Mouse (Mus musculus) kidney, embryonic 14.5 days (tissue): ENCODE results near the gene Sowaha. TPM values are rescaled to one million over a fixed set of nuclear protein-coding genes. Genes with fewer than 3 reads are reported as not detected.

Source experiments
- ATAC-seq: fragments of 200-750 bp; cut with Nextera tagmentation; 2 replicates; pipeline ENCODE4 v1.8.0; 2017; ENCODE audit warnings: moderate number of reproducible peaks, mild to moderate bottlenecking, moderate TSS enrichment, moderate library complexity; ENCODE audit not compliant: low FRiP score, low TSS enrichment
- H3K27ac ChIP-seq: fragments of 300-500 bp; sonication (generic); 2 replicates; pipeline ENCODE4 v1.5.1; 2014; ENCODE audit warnings: low read depth, mild to moderate bottlenecking, low read length, moderate library complexity, mixed read lengths
- H3K27me3 ChIP-seq: fragments of 300-500 bp; sonication (generic); 2 replicates; pipeline ENCODE4 v1.6.1; 2014; ENCODE audit warnings: mild to moderate bottlenecking, low read length; ENCODE audit not compliant: control insufficient read depth, insufficient read depth
- H3K36me3 ChIP-seq: fragments of 300-500 bp; sonication (generic); 2 replicates; pipeline ENCODE4 v1.6.1; 2014; ENCODE audit warnings: low read length, mixed read lengths; ENCODE audit not compliant: control insufficient read depth, insufficient read depth
- H3K4me1 ChIP-seq: fragments of 300-500 bp; sonication (generic); 2 replicates; pipeline ENCODE4 v1.6.1; 2014; ENCODE audit warnings: low read length, mixed read lengths; ENCODE audit not compliant: control insufficient read depth, insufficient read depth
- H3K4me2 ChIP-seq: fragments of 300-500 bp; sonication (generic); replicated peaks from 2 replicates; pipeline ENCODE4 v1.6.1; 2014; ENCODE audit warnings: low read depth, mild to moderate bottlenecking, low read length
- H3K4me3 ChIP-seq: fragments of 300-500 bp; sonication (generic); 2 replicates; pipeline ENCODE4 v1.5.1; 2014; ENCODE audit warnings: mild to moderate bottlenecking, low read length
- H3K9ac ChIP-seq: fragments of 300-500 bp; sonication (generic); 2 replicates; pipeline ENCODE4 v1.6.1; 2014; ENCODE audit warnings: low read depth, mild to moderate bottlenecking, low read length, moderate library complexity
- H3K9me3 ChIP-seq: fragments of 300-500 bp; sonication (generic); 2 replicates; pipeline ENCODE4 v1.6.1; 2016; ENCODE audit warnings: low read length; ENCODE audit not compliant: control insufficient read depth
- WGBS: fragments of 180-500 bp; shearing (Covaris S2); extraction: QIAGEN DNeasy Blood & Tissue Kit; methylation state at CpG from one replicate; pipeline ENCODE4 v1.1.7; 2014; 5-methylcytosine and 5-hydroxymethylcytosine counted together
- polyA plus RNA-seq: library from polyadenylated mRNA; unstranded; fragments of >200 nt; fragmentation: Nextera tagmentation; extraction: Ambion mirVana; gene quantifications from 2 replicates; pipeline ENCODE4 v1.2.1, GENCODE M21; 2014

Gene Sowaha
- polyA plus RNA-seq, 1 experiment from 2014 or later = 0.09 TPM

DNA sequence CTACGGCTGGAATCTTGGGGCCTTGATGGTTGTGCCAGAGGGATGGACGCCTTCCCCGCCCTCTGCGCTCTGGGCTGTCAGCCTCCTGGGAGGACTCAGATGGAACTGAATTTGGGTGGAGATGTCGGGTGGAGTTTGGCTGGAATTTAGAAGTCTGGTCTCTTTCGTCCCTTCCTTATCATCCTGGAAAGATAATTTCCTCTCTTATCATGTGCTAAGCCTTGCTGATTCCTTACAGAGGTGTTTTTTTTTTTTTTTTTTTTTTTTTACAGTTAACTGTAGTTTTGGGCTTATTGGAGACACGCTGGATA lies 41.7 kb upstream of the Sowaha start:
- Histone ChIP-seq H3K4me1 (0 out of 2 replicates have a peak, but pooled peaks cover 4% of the 10 kb centered on the region), H3K9me3 (no peaks in the 10 kb centered on the region), H3K27me3 (no peaks in the 10 kb centered on the region), H3K4me2 (no peak overlapping the region), H3K9ac (no peak overlapping the region), H3K4me3 (no peak overlapping the region), H3K36me3 (no peaks in the 10 kb centered on the region), H3K27ac (no peak overlapping the region)
- WGBS = 89% methylated on average over 7 of the region's 7 CpGs
- no peak for ATAC-seq

DNA sequence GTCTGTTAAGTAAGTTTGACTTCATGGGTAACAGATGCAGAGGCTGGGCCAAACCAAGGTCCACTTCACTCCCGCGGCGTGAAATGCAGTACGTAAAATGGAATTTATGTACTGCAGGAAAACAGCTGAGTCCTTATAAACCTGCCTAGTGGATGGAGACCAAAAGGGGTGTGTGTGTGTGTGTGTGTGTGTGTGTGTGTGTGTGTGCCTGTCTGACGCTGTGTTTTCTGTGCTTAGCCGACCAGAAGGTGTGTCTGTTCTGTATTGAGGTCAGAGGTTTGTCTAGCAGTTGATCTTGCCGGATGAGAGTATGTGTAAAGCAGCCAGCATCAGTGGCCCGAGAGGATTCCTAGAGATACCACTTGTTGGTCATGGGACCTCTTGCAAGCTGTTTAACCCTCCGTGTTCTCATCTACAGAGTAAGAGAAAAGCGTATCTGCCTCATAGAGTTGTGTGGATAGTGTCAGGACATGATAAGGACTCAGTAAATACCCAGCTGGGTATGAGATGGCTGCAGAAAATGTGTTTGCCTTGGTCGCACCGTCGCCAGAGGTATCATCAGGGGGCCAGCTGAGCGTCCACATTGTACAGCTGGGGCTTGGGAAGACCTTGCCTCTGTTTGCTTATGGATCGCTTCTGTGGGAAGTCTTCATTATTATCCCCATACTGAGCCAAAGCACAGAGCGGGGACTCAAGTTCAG lies 41.2 kb upstream of the Sowaha start:
- H3K9ac ChIP-seq = no peak overlapping the region
- H3K27me3 ChIP-seq = no peaks in the 10 kb centered on the region
- no peak overlapping the region; the same call in 1 of the 2 replicates for H3K27ac ChIP-seq
- H3K36me3 ChIP-seq = no peaks in the 10 kb centered on the region
- no peaks in the 10 kb centered on the region for H3K9me3 ChIP-seq
- peak overlapping the region; percentile 83 for H3K4me2 ChIP-seq
- ATAC-seq = no peak
- peak overlapping the region; percentile 71; the same call in 1 of the 2 replicates for H3K4me3 ChIP-seq
- WGBS = 56% methylated on average over 16 of the region's 16 CpGs
- 0 out of 2 replicates have a peak, but pooled peaks cover 4% of the 10 kb centered on the region for H3K4me1 ChIP-seq

DNA sequence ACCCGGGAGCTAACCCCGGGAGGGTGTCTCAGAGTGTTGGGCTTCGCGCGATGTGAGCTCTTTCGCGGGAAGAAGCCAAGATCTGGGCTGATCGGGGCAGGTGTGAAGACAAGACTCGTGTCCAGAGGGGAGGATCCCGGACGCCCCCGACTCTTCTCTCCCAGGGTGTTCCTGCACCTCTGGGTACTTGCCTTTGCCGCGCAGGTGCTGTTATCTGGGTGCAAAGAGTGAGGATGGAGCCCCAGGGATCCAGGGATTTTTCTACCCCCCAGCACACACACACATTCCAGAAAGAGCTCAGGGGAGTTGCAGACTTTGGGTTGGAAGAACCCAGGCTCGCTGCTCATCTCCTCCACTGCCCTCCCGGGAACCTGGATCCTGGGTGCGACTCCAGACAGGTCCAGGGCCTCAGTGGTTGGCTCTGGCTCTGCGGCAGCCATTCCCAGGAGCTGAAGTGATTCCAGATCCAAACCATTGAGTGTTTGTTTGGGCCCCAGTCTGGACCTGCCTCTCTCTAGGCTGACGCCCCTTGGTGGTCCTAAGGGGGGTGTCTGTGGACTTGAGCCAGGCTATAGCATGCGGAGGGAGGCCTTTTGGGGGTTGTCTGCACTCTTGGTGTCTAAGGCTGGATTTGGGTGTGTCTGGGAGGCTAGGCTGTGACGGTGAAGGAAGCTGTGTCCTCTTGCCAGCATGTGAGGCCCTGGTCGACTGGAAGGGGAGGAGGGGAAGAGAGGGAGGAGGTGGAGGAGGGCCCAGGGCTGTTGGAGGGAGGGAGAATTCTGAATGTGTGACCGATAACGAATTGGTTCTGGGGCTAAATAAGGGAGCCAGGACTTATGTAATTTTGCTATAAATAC lies 40.3 kb upstream of the Sowaha start:
- Histone ChIP-seq H3K27me3 (no peaks in the 10 kb centered on the region), H3K27ac (peak overlapping the region; percentile 64; the same call in 1 of the 2 replicates), H3K9me3 (no peaks in the 10 kb centered on the region), H3K4me1 (0 out of 2 replicates have a peak, but pooled peaks cover 4% of the 10 kb centered on the region), H3K4me2 (peak overlapping the region; percentile 83), H3K36me3 (no peaks in the 10 kb centered on the region), H3K9ac (peak overlapping the region; percentile 77), H3K4me3 (peak overlapping the region; percentile 71)
- 3% methylated on average over 24 of the region's 24 CpGs for WGBS
- peak; percentile 40 for ATAC-seq

DNA sequence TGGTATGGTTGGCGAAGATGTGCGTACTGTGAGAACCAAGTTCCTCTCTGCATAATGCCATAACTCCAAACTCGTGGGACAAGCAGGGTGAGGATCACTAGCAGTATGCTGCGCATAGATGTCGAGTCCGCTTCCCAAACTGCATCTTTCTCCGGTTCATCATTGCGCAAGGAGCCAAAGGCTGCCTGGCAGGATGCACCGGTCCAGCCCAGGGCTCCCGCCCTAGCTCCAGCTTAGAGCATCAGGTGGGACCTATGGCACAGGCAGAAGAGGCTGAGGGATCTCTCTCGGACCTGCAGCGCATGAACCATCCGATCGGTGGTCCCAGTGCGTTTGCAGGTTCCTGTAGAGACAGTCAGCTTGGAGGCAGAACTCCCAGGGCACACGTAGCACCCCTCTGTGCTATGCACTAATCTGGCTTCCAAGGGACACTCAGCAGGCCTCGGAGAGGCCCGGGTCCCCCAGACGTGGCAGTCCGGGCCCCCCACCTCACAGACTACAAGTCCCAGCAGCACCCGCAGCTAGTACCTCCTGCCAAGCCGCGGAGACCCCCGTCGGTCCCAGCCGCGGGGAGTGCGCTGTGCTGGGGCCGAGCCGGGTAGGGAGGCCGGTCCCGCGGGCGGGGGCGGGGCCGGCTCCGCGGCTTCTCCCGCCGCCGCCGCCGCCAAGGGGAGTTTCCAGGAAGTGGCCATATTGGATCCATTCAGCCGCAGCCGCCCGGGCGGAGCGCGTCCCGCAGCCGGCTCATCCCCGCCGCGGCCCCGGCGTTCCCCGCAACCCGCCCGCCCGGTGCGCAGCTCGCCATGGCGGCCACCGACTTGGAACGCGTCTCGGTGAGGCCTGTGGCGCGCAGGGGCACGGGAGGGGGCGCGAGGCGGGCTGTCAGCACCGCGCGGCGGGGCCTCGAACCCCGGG lies 39.4 kb upstream of the Sowaha start, which contains the start of gene Sept8:
TSS of gene Sept8 (plus strand) at position 51 of the 915 bp plus-strand sequence.
- Histone ChIP-seq H3K9ac (peak within 1 kb of the TSS; percentile 77), H3K4me2 (peak within 1 kb of the TSS; percentile 83), H3K4me3 (peak within 1 kb of the TSS; percentile 71), H3K27me3 (no peaks in the 10 kb centered on the region), H3K9me3 (no peaks in the 10 kb centered on the region), H3K27ac (peak within 1 kb of the TSS; percentile 64), H3K4me1 (0 out of 2 replicates have a peak, but pooled peaks cover 4% of the 10 kb centered on the region), H3K36me3 (no peaks in the 10 kb centered on the region)
- WGBS = 6% methylated on average over 69 of the region's 79 CpGs
- ATAC-seq = peak; percentile 87

DNA sequence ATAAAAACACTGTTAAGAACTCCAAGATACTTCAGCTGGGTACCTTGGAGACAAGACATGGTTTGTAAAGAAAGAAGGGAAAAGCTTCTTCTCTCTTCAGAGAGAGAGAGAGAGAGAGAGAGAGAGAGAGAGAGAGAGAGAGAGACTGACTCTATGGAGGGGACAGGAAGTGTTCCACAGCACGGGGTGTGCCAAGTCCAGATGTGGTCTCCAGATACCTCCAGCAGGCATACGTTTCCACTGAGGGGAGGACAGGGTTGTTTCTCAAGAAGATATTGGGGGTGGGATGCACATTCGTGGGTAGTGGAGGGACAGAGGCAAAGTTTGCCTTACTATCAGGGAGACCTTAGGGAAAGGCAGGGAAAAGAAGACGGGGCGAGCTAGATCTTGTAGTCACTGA lies 38.7 kb upstream of the Sowaha start:
- no peaks in the 10 kb centered on the region for H3K36me3 ChIP-seq
- no peak for ATAC-seq
- no peaks in the 10 kb centered on the region for H3K27me3 ChIP-seq
- H3K9me3 ChIP-seq = no peaks in the 10 kb centered on the region
- no peak overlapping the region for H3K27ac ChIP-seq
- WGBS = 49% methylated on average over 5 of the region's 5 CpGs
- H3K4me1 ChIP-seq = 0 out of 2 replicates have a peak, but pooled peaks cover 4% of the 10 kb centered on the region
- H3K4me2 ChIP-seq = peak overlapping the region; percentile 83; the same call in 1 of the 2 replicates
- no peak overlapping the region; the same call in 1 of the 2 replicates for H3K4me3 ChIP-seq
- no peak overlapping the region for H3K9ac ChIP-seq

DNA sequence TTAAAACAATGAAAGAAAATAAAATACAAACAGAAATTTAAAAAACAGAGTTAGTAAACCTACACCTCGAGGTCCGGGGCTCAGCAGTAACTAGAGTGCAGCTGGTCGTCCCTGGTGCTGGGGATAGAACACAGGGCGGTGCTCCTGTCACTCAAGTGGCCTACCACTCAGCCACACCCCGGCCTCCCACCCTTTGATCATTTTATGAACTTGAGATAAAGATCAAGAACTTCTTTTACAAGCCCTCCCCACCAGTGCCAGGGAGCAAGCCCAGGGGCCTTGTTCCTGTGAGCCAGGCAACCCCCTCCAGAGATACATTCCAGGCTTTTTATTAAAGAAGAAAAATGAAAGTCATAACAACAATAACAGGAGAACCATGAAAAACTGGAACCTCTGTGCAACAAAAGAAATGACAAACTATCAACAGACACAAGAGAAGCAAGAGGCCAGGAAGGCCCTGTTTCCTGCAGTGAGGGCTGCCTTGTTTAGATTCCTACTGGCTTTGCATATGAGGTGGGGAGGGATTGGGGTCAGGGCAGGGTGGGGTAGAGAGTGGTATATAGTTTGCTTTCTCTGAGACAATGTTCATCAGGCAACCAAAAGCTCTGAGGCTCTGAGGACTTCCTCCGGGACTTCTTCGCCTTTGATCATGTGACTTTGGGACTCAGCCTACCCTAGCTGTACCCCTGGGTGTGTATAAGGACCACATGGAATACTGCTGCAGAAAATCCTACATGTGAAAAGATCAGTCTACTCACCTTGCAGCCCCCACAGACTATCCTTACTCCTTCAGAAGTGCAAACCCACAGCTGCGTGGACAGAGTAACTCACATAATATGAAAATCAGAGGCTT lies 36.9 kb upstream of the Sowaha start:
- Histone ChIP-seq H3K9me3 (no peaks in the 10 kb centered on the region), H3K27me3 (no peaks in the 10 kb centered on the region), H3K9ac (no peak overlapping the region), H3K4me3 (no peak overlapping the region), H3K27ac (peak overlapping the region; percentile 17; the same call in 1 of the 2 replicates), H3K4me2 (no peak overlapping the region), H3K36me3 (no peaks in the 10 kb centered on the region), H3K4me1 (0 out of 2 replicates have a peak, but pooled peaks cover 4% of the 10 kb centered on the region)
- 33% methylated on average over 8 of the region's 8 CpGs for WGBS
- no peak for ATAC-seq

DNA sequence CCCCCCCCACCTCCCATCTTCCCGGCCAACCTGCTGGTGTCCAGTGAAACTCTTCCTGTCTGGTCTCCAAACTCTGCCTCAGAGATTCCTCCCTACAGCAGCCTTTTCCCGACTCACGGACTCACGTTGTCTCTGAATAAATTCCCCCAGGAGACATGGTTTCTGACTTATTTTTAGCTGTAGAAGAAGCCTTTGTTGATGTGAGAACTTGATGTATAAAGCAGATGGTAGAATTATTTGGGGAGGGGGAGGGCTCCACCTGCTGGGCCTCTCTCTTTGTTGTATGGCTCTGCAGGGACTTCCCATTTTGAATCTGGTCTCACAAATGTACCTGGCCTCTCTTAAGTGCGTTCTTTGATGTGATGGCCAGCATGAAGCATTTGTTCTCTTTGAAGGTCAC lies 30.3 kb upstream of the Sowaha start:
- no peak overlapping the region for H3K4me3 ChIP-seq
- H3K27ac ChIP-seq = no peak overlapping the region
- H3K27me3 ChIP-seq = no peaks in the 10 kb centered on the region
- H3K36me3 ChIP-seq = no peaks in the 10 kb centered on the region
- no peaks in the 10 kb centered on the region for H3K4me1 ChIP-seq
- no peak for ATAC-seq
- H3K4me2 ChIP-seq = no peak overlapping the region
- no peak overlapping the region for H3K9ac ChIP-seq
- H3K9me3 ChIP-seq = no peaks in the 10 kb centered on the region
- 44% methylated on average over 5 of the region's 5 CpGs for WGBS

DNA sequence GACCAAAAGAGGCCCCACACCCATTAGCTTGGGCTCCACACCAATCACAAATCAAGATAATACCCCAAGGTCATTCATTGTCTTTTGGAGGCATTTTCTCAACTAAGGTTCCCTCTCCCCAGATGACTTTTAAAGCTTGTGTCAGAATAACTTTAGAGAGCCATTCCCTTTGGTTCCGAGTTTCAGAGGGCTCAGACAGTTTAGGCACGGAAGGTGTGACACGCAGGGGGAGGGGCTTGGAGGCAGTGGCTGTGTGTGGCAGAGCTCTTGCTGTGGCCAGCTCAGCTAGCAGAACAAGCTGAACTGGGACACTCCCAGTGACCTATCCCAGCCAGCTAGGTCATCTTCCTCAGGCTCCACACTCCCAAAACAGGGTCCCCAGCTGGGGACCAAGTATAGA lies 28.5 kb upstream of the Sowaha start:
- Histone ChIP-seq H3K9ac (no peak overlapping the region), H3K4me2 (no peak overlapping the region), H3K4me1 (no peaks in the 10 kb centered on the region), H3K27me3 (no peaks in the 10 kb centered on the region), H3K27ac (no peak overlapping the region), H3K36me3 (no peaks in the 10 kb centered on the region), H3K9me3 (no peaks in the 10 kb centered on the region), H3K4me3 (no peak overlapping the region)
- no peak for ATAC-seq
- WGBS = 53% methylated on average over 3 of the region's 3 CpGs
